Mouse (Mus musculus) retina, postnatal 1 day (tissue): ENCODE data around the gene Ppp4r4.
"Not testable (repeated sequence)": the region's sequence is repeated elsewhere in the genome, so short reads cannot be mapped to it uniquely, and the experiment has no call there.

Experiments used
- DNase-seq: peaks from one replicate; pipeline ENCODE4 v3.0.0-alpha.2; 2012

The Ppp4r4 gene

DNA sequence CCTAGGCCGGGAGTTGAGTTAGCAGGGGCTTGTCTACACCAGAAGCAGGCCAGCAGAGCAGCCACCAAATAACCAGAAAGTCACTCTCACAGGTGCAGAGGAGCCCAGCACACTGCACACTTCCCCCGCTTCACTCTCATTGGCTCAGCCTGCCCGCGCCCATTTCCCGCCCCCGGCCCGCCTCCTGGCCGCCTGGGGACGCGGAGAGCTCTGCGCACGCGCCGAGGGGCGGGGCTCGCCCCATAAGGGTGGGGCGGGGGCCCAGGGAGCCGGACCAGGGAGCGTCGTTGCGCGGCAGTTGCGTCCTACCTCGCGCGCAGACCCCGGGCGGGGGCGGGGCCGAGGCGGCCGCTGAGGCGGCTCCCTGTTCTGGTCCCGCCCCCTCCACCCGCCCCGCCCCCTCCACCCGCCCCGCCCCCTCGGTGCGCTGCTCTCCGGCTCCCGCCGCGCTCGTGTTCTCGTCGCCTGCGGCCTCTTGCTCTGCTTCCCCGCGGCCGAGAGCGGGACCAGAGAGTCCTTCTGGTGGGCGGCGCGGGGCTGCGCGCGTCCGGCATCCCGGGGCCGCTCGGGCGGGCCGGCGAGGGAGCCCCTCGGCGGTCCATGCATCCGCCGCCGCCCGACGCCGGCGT, at the start of gene Ppp4r4:
Ppp4r4 (plus strand) TSS at position 264 of the 629 bp plus-strand sequence.
- peak; percentile 97 for DNase-seq

DNA sequence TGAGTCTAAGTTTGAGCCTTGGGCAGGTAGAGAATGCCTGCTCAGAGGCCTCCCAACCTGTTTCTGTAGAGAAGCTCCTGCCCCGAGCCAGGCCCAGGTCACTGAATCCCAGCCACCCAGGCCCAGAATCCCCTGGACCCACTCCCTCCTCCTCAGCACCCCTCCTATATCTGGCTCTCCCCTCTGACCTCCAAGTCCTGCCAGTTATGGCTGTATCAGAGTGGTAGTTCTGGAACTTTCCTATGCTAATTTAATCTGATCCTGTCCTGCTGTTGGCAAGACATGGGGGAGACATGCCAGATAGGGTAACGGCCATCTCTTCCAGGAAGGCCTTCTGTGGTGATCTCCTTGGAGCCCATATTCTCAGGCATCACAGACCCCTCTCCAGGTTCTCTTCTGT, 49.3 kb upstream of the Ppp4r4 start:
- DNase-seq: no peak

DNA sequence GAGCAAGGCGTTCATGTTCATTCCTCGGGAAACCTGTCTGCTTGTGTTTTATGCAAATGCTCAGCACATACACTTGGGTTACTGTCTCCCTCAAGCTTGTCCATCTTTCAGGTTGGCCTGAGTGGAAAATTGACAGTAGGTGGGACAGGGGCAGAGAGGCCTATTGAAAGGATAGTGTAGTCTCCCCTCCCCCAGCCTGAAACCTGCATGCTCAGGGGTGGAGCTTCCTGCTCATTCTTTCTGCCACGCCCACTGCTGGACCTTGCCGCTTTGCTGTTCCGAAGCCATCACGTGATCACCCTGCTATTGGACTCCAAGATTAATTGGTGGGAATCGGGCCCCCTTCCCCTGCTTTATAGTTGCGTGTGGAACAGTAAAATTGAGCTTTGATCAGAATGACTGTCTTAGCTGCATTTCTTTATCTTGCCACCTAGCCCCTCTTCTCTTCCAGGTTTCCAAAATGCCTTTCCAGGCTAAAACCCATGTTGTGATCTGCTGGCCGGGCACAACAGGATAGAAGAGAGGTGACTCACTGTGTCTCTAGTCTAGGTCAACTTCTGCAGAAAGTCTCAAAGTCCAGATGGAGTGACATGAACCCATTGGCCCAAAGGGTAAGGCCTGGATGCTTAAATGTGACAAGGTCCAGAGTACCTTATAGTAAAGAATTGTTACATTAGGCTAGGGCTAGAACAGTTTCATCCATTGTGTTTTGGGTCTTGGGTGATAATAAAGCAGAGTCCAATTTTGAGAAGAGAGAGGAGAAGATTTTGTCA, 47.7 kb upstream of the Ppp4r4 start:
- not testable (repeated sequence) for DNase-seq

DNA sequence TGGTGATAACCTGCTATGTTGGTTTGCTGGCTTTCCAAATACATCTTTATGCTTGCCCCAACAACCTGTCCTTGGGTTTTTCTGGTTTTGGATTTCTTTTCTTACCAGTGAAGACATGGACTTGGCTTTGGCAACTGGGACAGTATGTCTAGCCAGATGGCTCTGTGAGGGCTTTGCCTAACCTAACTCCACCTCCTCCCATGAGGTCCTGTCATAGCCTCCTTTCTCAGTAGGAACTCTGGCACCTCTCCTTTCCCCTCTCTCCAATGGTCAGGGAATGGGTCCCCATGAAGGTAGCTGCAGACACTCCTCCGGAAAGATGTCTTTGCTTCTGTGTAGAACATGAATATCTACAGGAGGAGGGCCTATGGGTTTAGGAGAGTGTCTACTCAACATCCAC, 45.4 kb upstream of the Ppp4r4 start:
- DNase-seq: no peak

DNA sequence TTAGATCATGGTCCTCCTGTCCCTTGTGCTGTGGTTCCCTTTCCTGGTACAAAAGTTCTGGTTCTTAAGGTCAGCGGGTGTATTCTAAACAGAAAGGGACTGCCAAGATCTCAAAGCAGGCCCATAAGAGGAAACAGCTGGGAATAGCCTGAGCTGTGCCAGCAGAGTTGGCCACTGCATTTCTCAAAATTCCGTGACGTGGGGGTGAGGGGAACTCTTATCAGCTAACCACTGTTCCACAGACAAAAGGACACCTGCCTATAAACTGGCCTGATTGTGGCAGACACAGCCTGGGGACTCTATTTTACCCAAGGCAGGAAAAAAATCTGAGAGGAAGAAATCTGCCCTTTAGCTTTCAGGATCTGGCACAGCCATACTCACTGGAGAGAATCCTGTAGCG, 44.8 kb upstream of the Ppp4r4 start:
- DNase-seq: no peak

DNA sequence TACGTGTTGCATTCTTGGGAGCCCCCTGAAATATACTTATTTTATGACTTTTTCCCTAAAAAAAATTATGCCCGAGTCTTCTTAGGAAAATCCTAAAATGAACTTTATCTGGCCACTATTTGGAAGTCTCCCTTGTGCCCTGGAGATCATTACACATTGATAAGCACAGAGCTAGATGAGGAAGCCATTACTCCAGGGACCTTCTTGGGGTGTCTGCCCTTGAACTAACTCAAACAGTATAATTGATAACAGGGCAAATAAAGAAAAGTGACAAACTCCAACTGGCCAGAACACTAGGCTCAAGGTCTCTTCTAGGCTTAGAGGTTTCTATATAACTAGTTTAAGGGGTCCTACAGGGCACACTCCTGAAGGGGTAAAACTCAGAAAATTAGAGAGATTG, 44.3 kb upstream of the Ppp4r4 start:
- DNase-seq: no peak

DNA sequence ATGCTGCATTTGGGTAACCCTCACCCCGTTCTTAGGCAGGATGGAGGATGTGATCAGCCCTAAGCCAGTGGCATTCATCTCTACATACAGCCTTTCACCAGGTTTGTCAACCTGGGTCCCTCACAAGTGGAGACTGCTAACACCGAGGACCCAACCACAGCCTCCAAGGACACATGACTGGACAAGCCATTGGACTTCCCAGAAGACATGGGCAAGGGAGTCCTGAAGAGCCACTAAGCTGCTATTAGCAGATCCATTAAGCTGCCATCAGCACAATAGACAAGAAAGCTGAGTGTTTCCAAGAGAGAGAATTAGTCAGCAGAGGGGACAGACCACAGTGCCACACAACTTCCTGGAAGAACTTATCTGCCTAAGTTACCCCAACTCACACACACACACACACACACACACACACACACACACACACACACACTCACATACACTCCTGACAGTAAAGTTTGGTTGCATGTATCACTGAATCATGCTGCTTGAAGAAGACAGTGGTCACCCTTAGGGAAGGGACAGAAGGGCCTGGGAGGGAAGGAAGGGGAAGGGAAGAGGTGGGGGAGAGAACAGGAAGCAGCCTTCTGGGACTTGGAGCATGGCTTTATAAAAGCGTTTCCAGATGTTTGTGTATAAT, 40.9 kb upstream of the Ppp4r4 start:
- DNase-seq: no peak

DNA sequence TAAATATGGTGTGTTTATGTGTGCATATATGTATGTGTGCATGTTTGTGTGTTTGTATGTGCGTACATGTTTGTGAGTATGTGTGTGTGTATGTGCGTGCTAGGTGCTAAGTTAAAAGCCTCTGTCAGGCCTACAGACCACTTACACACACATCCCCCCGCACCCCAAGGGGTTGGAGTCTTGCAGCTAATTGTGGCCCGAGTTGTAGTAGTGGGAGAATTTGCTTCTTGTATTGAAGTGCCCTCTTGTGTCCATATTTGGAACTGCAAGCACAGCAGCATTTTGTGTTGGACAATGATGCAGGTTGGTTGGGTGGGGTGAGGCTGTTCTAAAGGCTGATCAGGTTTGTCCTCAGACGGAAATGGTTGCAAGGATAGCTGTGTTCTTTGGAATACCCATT, 39.3 kb upstream of the Ppp4r4 start:
- peak; percentile 83 for DNase-seq

DNA sequence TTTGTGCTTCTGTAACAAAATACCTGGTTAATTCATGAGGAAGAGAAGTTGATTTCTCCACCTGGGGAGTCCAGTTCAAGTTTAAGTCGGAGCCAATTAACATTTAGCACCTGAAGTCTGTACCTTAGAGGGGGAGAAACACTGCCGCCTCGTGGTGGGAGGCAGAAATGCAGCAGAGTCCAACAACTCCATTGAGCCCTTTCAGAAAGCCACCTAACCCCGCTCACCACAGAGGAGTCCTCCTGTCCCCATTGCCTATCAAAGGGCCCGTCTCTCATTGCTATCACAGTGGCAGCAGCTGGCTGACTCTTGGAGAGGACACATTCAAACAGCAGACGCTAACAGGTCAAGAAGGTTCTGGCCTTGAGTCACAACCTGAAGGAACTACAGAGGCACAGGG, 37.6 kb upstream of the Ppp4r4 start:
- DNase-seq: peak; percentile 36

DNA sequence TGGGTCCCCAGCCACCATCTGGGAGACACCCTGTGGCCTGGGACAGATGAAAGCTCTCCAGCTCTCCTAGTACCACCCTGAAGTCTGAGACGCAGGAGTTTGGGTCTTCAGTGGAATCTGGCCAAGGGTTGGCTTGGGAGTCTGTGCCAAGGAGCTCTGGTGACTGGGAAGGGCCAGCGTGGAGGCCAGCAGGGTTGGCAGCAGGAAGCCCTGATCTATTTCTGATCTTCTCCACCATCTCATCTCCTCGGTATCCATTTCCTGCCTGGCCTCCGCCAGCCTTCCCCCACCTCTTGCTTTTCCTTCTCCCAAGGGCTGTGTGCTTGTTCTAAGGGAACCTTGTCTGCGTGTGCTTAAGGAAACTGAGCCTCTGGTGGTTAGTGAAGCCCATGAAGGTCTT, 33.3 kb upstream of the Ppp4r4 start:
- no peak for DNase-seq

DNA sequence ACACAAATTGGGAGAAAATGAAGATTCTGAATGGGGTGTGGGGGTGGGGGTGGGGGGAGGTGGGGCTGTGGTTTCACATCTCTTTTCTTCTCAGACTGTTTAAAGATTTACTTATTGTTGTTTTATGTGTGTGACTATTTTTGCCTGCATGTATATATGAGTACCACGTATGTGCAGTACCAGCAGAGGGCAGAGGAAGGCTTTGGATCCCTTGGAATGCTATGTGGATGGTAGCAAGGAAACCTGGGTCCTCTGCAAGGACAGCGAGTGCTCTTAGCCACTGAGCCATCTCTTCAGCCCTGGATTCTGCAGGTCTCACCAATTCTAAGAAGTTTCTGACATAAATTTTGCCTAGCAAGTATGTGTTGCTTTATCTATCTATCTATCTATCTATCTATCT, 32.8 kb upstream of the Ppp4r4 start:
- DNase-seq: no peak

DNA sequence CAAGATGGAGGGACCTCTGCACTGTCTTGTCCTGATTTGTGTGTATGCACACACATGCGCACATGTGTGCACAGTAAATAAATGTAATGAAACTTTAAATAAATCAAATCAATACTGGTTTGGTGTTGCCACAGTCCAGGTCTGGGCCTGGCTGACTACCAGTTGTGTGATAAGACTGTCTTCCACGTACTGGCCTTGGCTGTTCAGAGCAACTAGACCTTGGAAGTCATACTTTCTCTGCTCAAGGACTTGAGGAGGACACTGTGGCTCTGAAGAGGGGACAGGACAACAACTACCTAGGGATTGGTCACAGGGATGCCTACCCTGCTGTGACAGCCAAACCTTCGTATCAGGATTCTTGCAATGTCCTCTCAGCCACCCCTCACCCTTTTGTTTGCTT, 28.8 kb upstream of the Ppp4r4 start:
- DNase-seq: no peak

DNA sequence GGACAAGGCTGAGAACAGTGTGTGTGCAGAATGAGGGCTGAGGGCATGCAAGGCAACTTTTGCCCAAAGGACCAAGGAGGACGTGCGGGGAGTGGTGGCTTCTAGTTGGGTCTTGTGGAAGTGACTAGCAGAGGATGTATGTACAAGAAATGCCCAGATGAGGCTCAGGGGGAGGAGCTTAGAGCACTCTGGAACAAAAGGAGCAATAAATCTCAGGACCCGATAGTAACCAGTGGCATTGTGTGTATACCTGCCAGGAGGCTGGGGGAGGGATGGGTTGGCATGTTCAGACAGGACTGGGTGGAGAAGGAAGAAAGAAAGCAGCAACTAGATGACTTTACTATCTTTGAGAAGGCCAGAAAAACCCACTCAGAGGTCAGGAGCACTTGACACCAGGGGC, 27.7 kb upstream of the Ppp4r4 start:
- no peak for DNase-seq

DNA sequence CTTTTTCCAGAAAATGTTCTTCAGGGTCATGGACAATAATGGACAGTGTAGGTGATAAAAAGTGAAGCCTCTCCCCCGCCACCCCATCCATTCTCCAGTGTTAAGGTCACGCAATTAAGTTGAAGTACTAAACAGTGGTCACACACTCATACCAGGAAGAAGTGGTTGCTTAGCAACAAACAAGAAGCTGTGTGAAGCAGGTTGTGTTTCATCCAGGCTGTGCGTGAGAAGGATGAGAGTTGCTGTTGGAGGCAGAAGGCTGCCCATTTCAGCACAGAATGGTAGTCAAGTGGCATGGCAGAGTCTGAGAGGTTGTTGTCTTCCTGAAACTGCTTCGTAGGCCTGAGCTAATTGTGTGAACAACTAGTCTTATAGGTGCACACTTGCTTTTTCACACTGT, 23.7 kb upstream of the Ppp4r4 start:
- no peak for DNase-seq

DNA sequence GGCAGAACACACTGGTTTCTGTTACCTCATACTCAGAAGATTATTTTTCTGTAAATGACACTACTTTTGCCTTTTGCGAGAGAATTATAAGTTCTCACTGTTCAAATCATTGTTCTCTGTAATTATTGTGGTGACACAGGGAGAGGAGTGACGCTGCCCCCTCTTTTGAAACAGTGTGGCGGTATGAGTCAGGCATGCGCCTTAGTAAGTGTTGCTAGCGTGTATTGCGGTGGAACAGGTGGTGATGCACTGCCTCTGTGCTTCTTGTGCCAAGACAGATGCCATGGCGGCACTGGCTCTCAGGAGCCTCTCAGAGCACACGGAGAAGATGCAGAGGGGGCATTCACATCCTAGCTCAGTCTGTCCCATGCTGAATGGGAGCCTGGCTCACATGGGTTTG, 22.2 kb upstream of the Ppp4r4 start:
- DNase-seq: no peak

DNA sequence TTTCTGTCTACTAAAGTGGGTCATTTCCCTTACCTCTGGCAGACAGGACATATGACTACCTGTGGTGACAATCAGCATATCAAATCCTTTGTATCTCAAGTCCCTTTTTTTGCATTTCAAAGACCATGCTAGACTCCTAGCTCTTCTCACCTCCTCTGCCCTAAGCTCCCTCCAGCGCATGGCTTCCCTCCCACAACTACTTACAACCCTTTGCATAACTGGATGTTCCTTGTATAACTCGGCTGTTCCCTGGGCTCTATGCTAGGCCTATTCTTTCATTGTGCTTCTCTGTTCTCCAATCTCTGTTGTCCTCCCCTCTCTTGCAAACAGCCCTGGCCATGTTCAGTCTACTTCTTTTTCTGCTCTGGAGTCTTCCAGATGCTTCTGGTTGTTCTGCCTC, 20.5 kb upstream of the Ppp4r4 start:
- no peak for DNase-seq

DNA sequence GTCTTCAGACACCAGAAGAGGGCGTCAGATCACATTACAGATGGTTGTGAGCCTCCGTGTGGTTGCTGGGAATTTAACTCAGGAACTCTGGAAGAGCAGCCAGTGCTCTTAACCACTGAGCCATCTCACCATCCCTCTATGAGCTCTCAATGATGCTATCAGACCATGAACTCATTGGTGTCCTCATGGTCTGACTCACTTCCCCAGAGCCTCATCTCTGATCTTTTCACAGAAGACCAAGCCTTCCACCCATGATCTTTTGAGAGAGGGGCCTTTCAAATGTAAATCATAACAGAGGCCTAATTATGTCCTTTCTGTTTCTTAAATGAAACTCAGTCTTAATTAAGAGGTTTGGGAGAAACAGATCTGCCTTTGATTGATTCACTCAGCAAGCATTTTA, 19.0 kb upstream of the Ppp4r4 start:
- peak; percentile 8 for DNase-seq

DNA sequence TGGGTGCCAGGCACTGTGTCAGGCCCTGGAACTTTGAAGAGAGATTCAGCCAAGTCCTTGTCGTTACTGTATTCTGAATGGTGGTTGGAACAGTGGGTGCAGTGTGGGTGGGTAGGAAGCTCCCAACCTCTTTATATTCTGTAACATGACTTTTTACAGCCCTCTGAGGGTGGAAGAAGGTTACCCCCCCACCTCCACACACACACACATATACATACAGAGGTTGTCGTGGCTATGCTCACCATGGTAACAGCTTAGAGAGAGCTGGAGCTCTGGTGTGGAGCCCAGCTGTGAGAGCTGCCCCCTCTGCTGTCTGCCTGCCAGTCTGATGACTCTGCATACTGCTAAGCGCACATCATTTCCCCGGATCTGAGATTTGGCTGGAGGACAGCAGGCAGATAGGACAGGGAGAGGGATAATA, 18.6 kb upstream of the Ppp4r4 start:
- peak; percentile 54 for DNase-seq

DNA sequence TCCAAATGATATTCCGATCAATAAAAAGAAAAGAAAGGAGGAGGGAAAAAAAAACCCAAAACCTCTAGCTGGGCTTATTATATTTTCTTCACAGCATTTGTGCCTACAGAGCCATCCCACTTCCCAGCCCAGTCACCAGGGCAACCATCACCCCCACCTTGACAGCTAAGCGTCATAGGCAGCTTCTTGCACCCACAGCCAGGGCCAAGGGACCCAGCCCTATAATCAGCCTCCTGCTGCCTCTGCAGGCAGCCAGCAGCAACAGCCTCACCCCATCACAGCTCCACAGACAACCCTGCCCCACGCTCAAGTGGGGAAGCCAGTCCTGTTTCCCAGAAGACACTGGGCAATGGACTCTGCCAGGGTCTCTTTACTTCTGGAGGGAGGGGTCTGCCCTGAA, 17.7 kb upstream of the Ppp4r4 start:
- DNase-seq: no peak

DNA sequence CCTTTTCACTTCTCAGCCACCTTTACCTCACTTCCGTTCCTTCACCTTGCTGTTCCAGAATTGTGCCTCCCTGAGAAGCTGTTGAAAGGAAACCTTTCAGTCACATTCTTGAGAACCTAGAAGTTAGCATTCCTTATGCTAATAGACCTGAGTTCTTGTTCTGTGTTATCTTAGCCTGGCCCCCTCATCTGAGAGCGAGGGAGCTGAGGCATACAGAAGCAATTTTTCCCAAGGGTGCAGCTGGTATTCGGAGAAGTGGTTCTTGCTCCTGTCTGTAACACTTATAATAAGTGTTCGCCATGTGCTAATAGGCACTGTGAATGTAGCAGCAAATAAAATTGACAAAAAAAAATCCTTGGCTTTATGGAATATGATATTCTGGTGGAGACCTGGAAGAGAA, 16.4 kb upstream of the Ppp4r4 start:
- DNase-seq: no peak

DNA sequence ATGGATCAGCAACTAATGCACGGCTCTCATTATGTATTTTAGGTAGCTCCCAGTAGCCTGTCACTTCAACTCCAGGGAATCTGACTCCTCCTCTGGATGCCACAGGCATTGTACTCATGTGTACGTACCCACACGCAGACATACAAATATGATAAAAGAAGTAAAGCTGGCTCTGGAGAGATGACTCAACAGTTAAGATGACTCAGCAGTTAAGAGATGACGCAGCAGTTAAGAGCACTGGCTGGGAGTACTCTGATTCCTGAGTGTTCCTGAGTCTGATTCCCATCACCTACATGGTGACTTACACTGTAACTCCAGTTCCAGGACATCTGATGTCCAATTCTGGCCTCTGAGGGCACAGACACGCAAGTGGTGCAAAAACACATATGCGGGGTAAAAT, 13.4 kb upstream of the Ppp4r4 start:
- DNase-seq: no peak

DNA sequence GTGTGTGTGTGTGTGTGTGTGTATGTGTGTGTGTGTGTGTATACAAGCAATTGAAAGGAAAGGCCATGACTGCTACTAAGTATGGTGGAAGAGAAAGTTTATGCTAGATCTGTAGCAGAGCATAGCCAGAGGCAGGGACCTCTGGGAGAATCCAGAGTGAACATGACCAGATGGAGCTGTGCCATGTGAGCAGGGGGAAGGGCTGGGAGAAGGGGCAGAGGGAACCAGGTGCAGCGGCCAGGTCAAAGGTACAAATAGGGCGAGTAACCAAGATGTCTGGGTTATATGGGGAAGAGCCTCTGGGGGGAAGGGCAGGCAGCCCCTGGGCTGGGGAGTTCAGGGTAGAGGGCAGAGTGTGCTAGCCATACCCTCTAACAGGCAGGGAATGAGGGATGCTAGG, 1.5 kb upstream of the Ppp4r4 start:
- DNase-seq: no peak

DNA sequence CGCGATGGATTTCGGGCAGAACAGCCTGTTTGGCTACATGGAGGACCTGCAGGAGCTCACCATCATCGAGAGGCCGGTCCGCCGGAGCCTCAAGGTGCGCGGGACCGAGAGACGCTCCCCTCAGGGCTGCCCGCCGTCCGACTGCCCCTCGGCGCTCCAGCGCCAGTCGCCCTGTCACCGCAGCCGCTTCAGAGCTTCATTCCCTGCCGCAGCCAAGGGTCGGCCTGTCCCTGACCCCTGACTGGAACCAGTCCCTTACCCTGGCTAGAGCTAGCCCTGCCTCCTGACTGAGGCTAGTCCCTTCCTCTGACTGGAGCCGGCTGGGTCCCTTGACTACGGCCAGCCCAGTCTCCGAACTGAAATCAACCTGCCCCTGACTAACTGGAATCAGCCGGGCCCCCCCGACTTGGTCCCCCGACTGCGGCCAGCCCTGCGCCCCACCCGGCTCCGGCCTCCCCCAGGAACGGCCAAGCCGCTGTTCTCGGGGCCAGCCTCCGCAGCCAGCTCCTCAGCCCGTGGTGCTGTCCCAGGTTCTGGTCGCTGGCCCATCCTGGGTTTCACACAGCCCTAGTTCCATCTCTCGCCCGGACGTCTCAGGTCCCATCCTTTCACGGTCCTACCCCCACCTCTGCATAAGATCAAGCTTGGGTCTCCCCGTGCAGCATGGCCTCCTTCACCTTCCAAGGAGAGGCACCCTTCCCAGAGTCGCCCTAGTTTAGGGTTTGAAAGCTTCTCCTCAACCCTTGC, 739 bp downstream of the Ppp4r4 start:
- DNase-seq: no peak

DNA sequence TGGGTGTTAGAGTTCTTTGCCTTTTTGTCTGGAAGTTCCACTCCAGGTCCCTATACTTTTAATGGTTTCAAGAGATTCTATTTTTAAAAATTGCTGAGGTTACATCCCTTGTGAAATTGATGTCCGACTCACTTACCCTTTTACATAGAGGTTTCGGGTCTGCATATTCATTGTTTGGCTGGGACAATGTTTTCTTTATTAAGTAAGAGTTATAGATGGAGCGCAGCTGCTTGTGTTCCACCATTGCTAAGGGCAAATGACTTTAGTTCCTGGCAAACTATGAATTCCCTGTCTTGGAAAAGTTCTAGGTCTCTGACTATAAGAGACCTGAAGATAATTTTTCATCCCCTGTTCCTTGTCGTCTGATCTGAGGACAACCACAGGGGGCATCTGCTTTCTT, 8.3 kb downstream of the Ppp4r4 start:
- no peak for DNase-seq
